Mouse (Mus musculus): ENCODE data around the gene Gm28510. TPM values are rescaled to one million over a fixed set of nuclear protein-coding genes. Genes with fewer than 3 reads are reported as not detected.
"Not testable (repeated sequence)": the region's sequence is repeated elsewhere in the genome, so short reads cannot be mapped to it uniquely, and the experiment has no call there.

Gm28510 gene
- total RNA-seq (2021): not detected
- long read RNA-seq, experiment 1: 0 reads
- long read RNA-seq, experiment 2: 0 reads

GRCm38 (mm10) chrY:10412437-10412836 lies at the start of gene Gm28510:
Gm28510 (plus strand) TSS chrY:10412737.
- H3K4me3 ChIP-seq; intact Hi-C loops (cut with DNase I); H3K27ac ChIP-seq; DNase-seq: not testable (repeated sequence)

Other genes with a start within 250 kb of the Gm28510 start
- not detected for gene Gm20834, start 88.1 kb upstream of the Gm28510 start, total RNA-seq (2021)
- gene Gm20737, start 123.3 kb downstream of the Gm28510 start, total RNA-seq (2021): not detected
- gene Gm21775, start 140.7 kb downstream of the Gm28510 start, total RNA-seq (2021): not detected
- gene Gm21900, start 203.6 kb downstream of the Gm28510 start, total RNA-seq (2021): not detected

All from gastrocnemius, adult 2 months (tissue).